13 mouse cellular contexts compared by ENCODE assay signal in genomic region chr2:160435622-160436021, GRCm38 (mm10).
"Had no signal": no experiment of that assay in that cellular context is flagged by ENCODE, and none has a peak within 500 bp of the region (broad histone marks: within the 10 kb centered on the region; RNA-seq: fewer than 3 reads in every experiment).

No protein-coding gene starts in this region.

- H3K4me3 ChIP-seq: layer of hippocampus, adult 2 months; liver, embryonic 13.5 days had no signal

- H3K36me3 ChIP-seq: liver, embryonic 13.5 days had no signal

- H3K4me1 ChIP-seq: liver, embryonic 13.5 days had no signal

- DNase-seq: kidney, adult 11 months; kidney, adult 9 months; kidney, postnatal 25 days; layer of hippocampus, adult 9-11 months; liver, embryonic 13.5 days; lung, adult 2 months; midbrain, embryonic 14.5 days; thymus, adult 18-20 months; thymus, postnatal 36 days had no signal

- H3K27me3 ChIP-seq: liver, embryonic 13.5 days had no signal

- H3K27ac ChIP-seq: kidney, postnatal 0 days; layer of hippocampus, adult 2 months; liver, embryonic 13.5 days; macrophage had no signal

- H3K4me2 ChIP-seq: liver, embryonic 13.5 days; midbrain, embryonic 11.5 days had no signal

- H3K9me3 ChIP-seq: liver, embryonic 13.5 days had no signal

- H3K9ac ChIP-seq: liver, embryonic 13.5 days had no signal
